Mouse (Mus musculus): ENCODE measurements around the gene Sobp. TPM values are rescaled to one million over a fixed set of nuclear protein-coding genes. Genes with fewer than 3 reads are reported as not detected.

Sobp gene
- polyA plus RNA-seq, 1 experiment: 14.7 TPM

- H3K4me3 ChIP-seq (replicated peaks; ENCODE audit: insufficient read depth, low read depth, low read length): no peak overlapping the region
These were observed 73.8 kb downstream of the Sobp start for GRCm38 (mm10) chr10:43100513-43100912.

GRCm38 (mm10) chr10:43099229-43099628 lies 75.1 kb downstream of the Sobp start:
- no peak overlapping the region for H3K27ac ChIP-seq (ENCODE audit: insufficient read depth, low read length)
- 30% methylated on average over 6 of the region's 6 CpGs for WGBS
- H3K4me1 ChIP-seq (ENCODE audit: control insufficient read depth, insufficient read depth, low read length): peaks cover 19% of the 10 kb centered on the region
- TF ChIP-seq POLR2A (IDR thresholded peaks at IDR 0.05; ENCODE audit: borderline replicate concordance, insufficient read depth, low read length) (no peak), CTCF (IDR thresholded peaks at IDR 0.05; ENCODE audit: borderline replicate concordance, insufficient read depth, low read depth, low read length) (no peak)
- peak in 1 of 2 experiments; percentile 36 for DNase-seq
- no peak overlapping the region for H3K4me3 ChIP-seq (replicated peaks; ENCODE audit: insufficient read depth, low read depth, low read length)
- H3K27me3 ChIP-seq (ENCODE audit: control insufficient read depth, insufficient read depth, low read length): no peaks in the 10 kb centered on the region

More at GRCm38 (mm10) chr10:43100513-43100912, 73.8 kb downstream of the Sobp start:
- H3K27me3 ChIP-seq (ENCODE audit: control insufficient read depth, insufficient read depth, low read length): no peaks in the 10 kb centered on the region
- WGBS: 86% methylated on average over 5 of the region's 5 CpGs
- no peak for DNase-seq
- peaks cover 19% of the 10 kb centered on the region for H3K4me1 ChIP-seq (ENCODE audit: control insufficient read depth, insufficient read depth, low read length)
- TF ChIP-seq POLR2A (IDR thresholded peaks at IDR 0.05; ENCODE audit: borderline replicate concordance, insufficient read depth, low read length) (no peak), CTCF (IDR thresholded peaks at IDR 0.05; ENCODE audit: borderline replicate concordance, insufficient read depth, low read depth, low read length) (no peak)
- H3K27ac ChIP-seq (ENCODE audit: insufficient read depth, low read length): no peak overlapping the region

DNA sequence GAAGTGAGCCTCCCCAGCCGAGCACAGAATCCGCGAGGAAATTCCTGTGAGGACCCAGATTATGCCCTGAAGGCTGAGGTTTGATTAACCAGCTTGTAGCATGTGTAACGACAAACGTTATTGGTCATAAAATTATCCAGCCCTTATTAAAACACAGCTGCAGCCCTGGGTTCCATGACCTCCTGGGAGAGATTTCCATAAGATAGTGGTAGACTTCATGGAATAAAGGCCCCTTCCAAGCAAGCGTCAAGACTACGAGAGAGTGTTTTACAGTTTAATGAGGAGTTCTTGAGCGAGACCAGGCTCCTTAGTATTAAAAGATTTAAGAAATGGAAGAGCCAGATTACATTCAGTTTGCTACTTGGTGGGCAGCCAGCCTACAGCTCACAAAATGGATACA lies 76.6 kb downstream of the Sobp start:
- 85% methylated on average over 8 of the region's 8 CpGs for WGBS

GRCm38 (mm10) chr10:43096614-43097013 lies 77.7 kb downstream of the Sobp start:
- no peak overlapping the region for H3K27ac ChIP-seq (ENCODE audit: insufficient read depth, low read length)
- DNase-seq: no peak
- WGBS: 67% methylated on average over 4 of the region's 4 CpGs
- TF ChIP-seq POLR2A (IDR thresholded peaks at IDR 0.05; ENCODE audit: borderline replicate concordance, insufficient read depth, low read length): no peak
- TF ChIP-seq CTCF (IDR thresholded peaks at IDR 0.05; ENCODE audit: borderline replicate concordance, insufficient read depth, low read depth, low read length): no peak
- peaks cover 19% of the 10 kb centered on the region for H3K4me1 ChIP-seq (ENCODE audit: control insufficient read depth, insufficient read depth, low read length)
- H3K27me3 ChIP-seq (ENCODE audit: control insufficient read depth, insufficient read depth, low read length): no peaks in the 10 kb centered on the region
- no peak overlapping the region for H3K4me3 ChIP-seq (replicated peaks; ENCODE audit: insufficient read depth, low read depth, low read length)

More for the DNA sequence above, 76.6 kb downstream of the Sobp start:
- Histone ChIP-seq H3K27ac (ENCODE audit: insufficient read depth, low read length) (no peak overlapping the region), H3K4me3 (replicated peaks; ENCODE audit: insufficient read depth, low read depth, low read length) (no peak overlapping the region), H3K4me1 (ENCODE audit: control insufficient read depth, insufficient read depth, low read length) (peaks cover 19% of the 10 kb centered on the region), H3K27me3 (ENCODE audit: control insufficient read depth, insufficient read depth, low read length) (no peaks in the 10 kb centered on the region)
- no peak for TF ChIP-seq CTCF (IDR thresholded peaks at IDR 0.05; ENCODE audit: borderline replicate concordance, insufficient read depth, low read depth, low read length)
- TF ChIP-seq POLR2A (IDR thresholded peaks at IDR 0.05; ENCODE audit: borderline replicate concordance, insufficient read depth, low read length): no peak
- DNase-seq: no peak

DNA sequence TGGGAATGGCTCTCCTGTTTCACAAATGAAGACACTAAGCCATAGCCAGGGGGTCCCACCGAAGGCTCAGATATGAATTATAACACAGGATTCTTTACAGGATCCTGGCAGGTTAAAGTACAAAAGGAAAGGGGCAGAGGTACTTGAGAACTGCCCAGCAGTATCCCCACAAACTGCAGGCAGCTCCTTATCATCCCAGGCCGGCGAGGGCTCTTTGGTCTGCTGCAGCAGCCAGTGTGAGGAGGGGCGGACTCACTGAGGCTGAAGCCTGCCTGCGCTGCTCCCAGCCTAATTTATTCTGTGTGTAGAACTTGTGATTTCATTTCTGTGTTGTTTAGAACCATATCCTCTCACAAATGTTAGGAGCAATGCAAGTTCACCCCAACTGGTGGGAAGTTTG lies 79.8 kb downstream of the Sobp start:
- 56% methylated on average over 5 of the region's 5 CpGs for WGBS
- Histone ChIP-seq H3K27ac (ENCODE audit: insufficient read depth, low read length) (no peak overlapping the region), H3K4me3 (replicated peaks; ENCODE audit: insufficient read depth, low read depth, low read length) (no peak overlapping the region), H3K4me1 (ENCODE audit: control insufficient read depth, insufficient read depth, low read length) (peaks cover 16% of the 10 kb centered on the region), H3K27me3 (ENCODE audit: control insufficient read depth, insufficient read depth, low read length) (no peaks in the 10 kb centered on the region)
- TF ChIP-seq POLR2A (IDR thresholded peaks at IDR 0.05; ENCODE audit: borderline replicate concordance, insufficient read depth, low read length): no peak
- no peak for TF ChIP-seq CTCF (IDR thresholded peaks at IDR 0.05; ENCODE audit: borderline replicate concordance, insufficient read depth, low read depth, low read length)
- no peak for DNase-seq

GRCm38 (mm10) chr10:43093440-43093839 lies 80.9 kb downstream of the Sobp start:
- 84% methylated on average over 10 of the region's 10 CpGs for WGBS
- Histone ChIP-seq H3K27ac (ENCODE audit: insufficient read depth, low read length) (no peak overlapping the region), H3K4me3 (replicated peaks; ENCODE audit: insufficient read depth, low read depth, low read length) (no peak overlapping the region), H3K27me3 (ENCODE audit: control insufficient read depth, insufficient read depth, low read length) (no peaks in the 10 kb centered on the region), H3K4me1 (ENCODE audit: control insufficient read depth, insufficient read depth, low read length) (peaks cover 11% of the 10 kb centered on the region)
- no peak for DNase-seq
- TF ChIP-seq CTCF (IDR thresholded peaks at IDR 0.05; ENCODE audit: borderline replicate concordance, insufficient read depth, low read depth, low read length): no peak

- no peak for DNase-seq
- WGBS: 51% methylated on average over 3 of the region's 3 CpGs
- TF ChIP-seq POLR2A (IDR thresholded peaks at IDR 0.05; ENCODE audit: borderline replicate concordance, insufficient read depth, low read length) (no peak), CTCF (IDR thresholded peaks at IDR 0.05; ENCODE audit: borderline replicate concordance, insufficient read depth, low read depth, low read length) (no peak)
- H3K27ac ChIP-seq (ENCODE audit: insufficient read depth, low read length): no peak overlapping the region
- no peaks in the 10 kb centered on the region for H3K4me1 ChIP-seq (ENCODE audit: control insufficient read depth, insufficient read depth, low read length)
- H3K4me3 ChIP-seq (replicated peaks; ENCODE audit: insufficient read depth, low read depth, low read length): no peak overlapping the region
- no peaks in the 10 kb centered on the region for H3K27me3 ChIP-seq (ENCODE audit: control insufficient read depth, insufficient read depth, low read length)
These were observed 84.3 kb downstream of the Sobp start for GRCm38 (mm10) chr10:43090040-43090439.

- H3K4me3 ChIP-seq (replicated peaks; ENCODE audit: insufficient read depth, low read depth, low read length): no peak overlapping the region
- H3K27me3 ChIP-seq (ENCODE audit: control insufficient read depth, insufficient read depth, low read length): no peaks in the 10 kb centered on the region
- H3K4me1 ChIP-seq (ENCODE audit: control insufficient read depth, insufficient read depth, low read length): no peaks in the 10 kb centered on the region
- TF ChIP-seq POLR2A (IDR thresholded peaks at IDR 0.05; ENCODE audit: borderline replicate concordance, insufficient read depth, low read length): no peak
- TF ChIP-seq CTCF (IDR thresholded peaks at IDR 0.05; ENCODE audit: borderline replicate concordance, insufficient read depth, low read depth, low read length): no peak
- no peak for DNase-seq
- no peak overlapping the region for H3K27ac ChIP-seq (ENCODE audit: insufficient read depth, low read length)
- 21% methylated on average over 2 of the region's 2 CpGs for WGBS
These were observed 86.9 kb downstream of the Sobp start for GRCm38 (mm10) chr10:43087421-43087820.

Data from cerebellum, adult 2 months (tissue).